Mouse (Mus musculus) CH12.LX (cell line): ENCODE measurements at regions not wholly inside any gene's neighbourhood (a gene's known extent, or its start where the extent isn't known, plus 50 kb on each side); places are given as distances from the start of the nearest gene placed in this dataset.

Experiments used
- DNase-seq: peaks from one replicate; pipeline ENCODE4 v3.0.0-alpha.2; 2013; ENCODE audit errors: extremely low read depth
- H3K27ac ChIP-seq: 2 replicates; pipeline ENCODE4 v1.5.1; 2012; ENCODE audit warnings: low read depth, mild to moderate bottlenecking, control low read depth, moderate library complexity; ENCODE audit not compliant: insufficient read depth
- H3K27me3 ChIP-seq: replicated peaks from 2 replicates; pipeline ENCODE3; 2012; ENCODE audit warnings: inconsistent platforms
- H3K36me3 ChIP-seq, 2 experiments: replicated peaks in 1 of 2; 2 replicates each; pipeline versions ENCODE3 to v1.6.1; 2012; ENCODE audit warnings: inconsistent platforms in 1 of 2, low read length in 1 of 2, mild to moderate bottlenecking in 1 of 2, mixed read lengths in 1 of 2, moderate library complexity in 1 of 2; ENCODE audit not compliant: control insufficient read depth in 1 of 2, insufficient read depth in 1 of 2
- H3K4me1 ChIP-seq, 2 experiments: 2 replicates each; pipeline ENCODE4 v1.6.1; 2012; ENCODE audit warnings: inconsistent platforms in 1 of 2, moderate library complexity in 1 of 2; ENCODE audit not compliant: insufficient read depth in 2 of 2, control insufficient read depth in 1 of 2
- H3K4me2 ChIP-seq: 2 replicates; pipeline ENCODE4 v1.6.1; 2012; ENCODE audit warnings: low read depth, mild to moderate bottlenecking, control low read depth; ENCODE audit not compliant: poor library complexity, insufficient read depth, severe bottlenecking
- H3K4me3 ChIP-seq, 3 experiments: fragments of 150-350 bp in 1 of 3; sonication (generic) in 1 of 3; replicated peaks in 1 of 3; 2 replicates each; pipeline versions ENCODE3 to v1.5.1; 2011 to 2012; ENCODE audit warnings: low read depth in 2 of 3, low read length in 2 of 3, mild to moderate bottlenecking in 2 of 3, moderate library complexity in 2 of 3, control low read depth in 1 of 3, improper control_type of control experiment in 1 of 3, inconsistent platforms in 1 of 3, mixed read lengths in 1 of 3; ENCODE audit not compliant: poor library complexity in 1 of 3
- H3K79me2 ChIP-seq: replicated peaks from 2 replicates; pipeline ENCODE4 v1.6.1; 2012; ENCODE audit warnings: mild to moderate bottlenecking, moderate library complexity; ENCODE audit not compliant: control insufficient read depth, poor library complexity, insufficient read depth, severe bottlenecking; ENCODE audit errors: extremely low read depth
- H3K9ac ChIP-seq: 2 replicates; pipeline ENCODE4 v1.6.1; 2012; ENCODE audit warnings: low read depth, mild to moderate bottlenecking, control low read depth, moderate library complexity; ENCODE audit not compliant: insufficient read depth
- H3K9me3 ChIP-seq: replicated peaks from 2 replicates; pipeline ENCODE3; 2012; ENCODE audit warnings: low read length, inconsistent platforms, mixed read lengths
- CHD1 ChIP-seq: IDR thresholded peaks from 2 replicates; pipeline ENCODE4 v1.6.1; 2012; ENCODE audit warnings: low read depth, low read length, improper control_type of control experiment, inconsistent platforms
- CTCF ChIP-seq, 2 experiments: IDR thresholded peaks in 1 of 2; conservative IDR thresholded peaks in 1 of 2; 2 replicates each; pipeline ENCODE4 v1.5.1; 2011 to 2012; ENCODE audit warnings: low read depth in 2 of 2, low read length in 2 of 2, improper control_type of control experiment in 1 of 2, inconsistent platforms in 1 of 2, mild to moderate bottlenecking in 1 of 2, moderate library complexity in 1 of 2
- EP300 ChIP-seq: IDR thresholded peaks from 2 replicates; pipeline ENCODE4 v1.6.1; 2011; ENCODE audit warnings: low read length, improper control_type of control experiment
- ETS1 ChIP-seq: conservative IDR thresholded peaks from 2 replicates; pipeline ENCODE4 v1.6.1; 2012; ENCODE audit warnings: low read depth, mild to moderate bottlenecking, inconsistent platforms, low read length, improper control_type of control experiment, moderate library complexity
- HCFC1 ChIP-seq: IDR thresholded peaks from 2 replicates; pipeline ENCODE4 v1.6.1; 2012; ENCODE audit warnings: low read depth, mild to moderate bottlenecking, inconsistent platforms, low read length, improper control_type of control experiment
- IRF4 ChIP-seq: IDR thresholded peaks from 2 replicates; pipeline ENCODE4 v1.6.1; 2014; ENCODE audit warnings: low read depth, mild to moderate bottlenecking, inconsistent platforms, low read length, improper control_type of control experiment
- JUN ChIP-seq: IDR thresholded peaks from 2 replicates; pipeline ENCODE4 v1.6.1; 2011; ENCODE audit warnings: low read depth, mild to moderate bottlenecking, low read length, improper control_type of control experiment, moderate library complexity; ENCODE audit not compliant: insufficient read depth
- KAT2A ChIP-seq: IDR thresholded peaks from 2 replicates; pipeline ENCODE4 v1.6.1; 2012; ENCODE audit warnings: low read length, improper control_type of control experiment, inconsistent platforms; ENCODE audit not compliant: insufficient replicate concordance
- MAFK ChIP-seq: IDR thresholded peaks from 2 replicates; pipeline ENCODE4 v1.6.1; 2011; ENCODE audit warnings: low read length, improper control_type of control experiment; ENCODE audit not compliant: insufficient replicate concordance
- MAX ChIP-seq: IDR thresholded peaks from 2 replicates; pipeline ENCODE4 v1.6.1; 2011; ENCODE audit warnings: low read length, improper control_type of control experiment
- MEF2A ChIP-seq: IDR thresholded peaks from 2 replicates; pipeline ENCODE4 v1.6.1; 2014; ENCODE audit warnings: low read depth, mild to moderate bottlenecking, inconsistent platforms, low read length, improper control_type of control experiment, borderline replicate concordance
- NELFE ChIP-seq: IDR thresholded peaks from 2 replicates; pipeline ENCODE4 v1.6.1; 2011; ENCODE audit warnings: low read depth, low read length, improper control_type of control experiment
- RAD21 ChIP-seq: IDR thresholded peaks from 2 replicates; pipeline ENCODE4 v1.6.1; 2011; ENCODE audit warnings: low read depth, mild to moderate bottlenecking, low read length, improper control_type of control experiment, moderate library complexity
- SIN3A ChIP-seq: IDR thresholded peaks from 2 replicates; pipeline ENCODE4 v1.6.1; 2012; ENCODE audit warnings: low read length, improper control_type of control experiment, inconsistent platforms
- TCF12 ChIP-seq: IDR thresholded peaks from 2 replicates; pipeline ENCODE4 v1.6.1; 2014; ENCODE audit warnings: low read depth, mild to moderate bottlenecking, inconsistent platforms, low read length, improper control_type of control experiment
- USF2 ChIP-seq: conservative IDR thresholded peaks from 2 replicates; pipeline ENCODE4 v1.6.1; 2011; ENCODE audit warnings: low read depth, low read length, improper control_type of control experiment
- ZKSCAN1 ChIP-seq: IDR thresholded peaks from 2 replicates; pipeline ENCODE4 v1.6.1; 2012; ENCODE audit warnings: low read depth, inconsistent platforms, low read length, improper control_type of control experiment, borderline replicate concordance
- ZMIZ1 ChIP-seq: IDR thresholded peaks from 2 replicates; pipeline ENCODE4 v1.6.1; 2012; ENCODE audit warnings: low read depth, mild to moderate bottlenecking, inconsistent platforms, low read length, improper control_type of control experiment
- dilution Hi-C: fragments of 300-500 bp; cut with MboI; formaldehyde crosslinking; loops from 2 replicates; pipeline ENCODE4 v1.14.3; 2020; ENCODE audit warnings: low sequenced_read_pairs; ENCODE audit not compliant: extremely low pct_unique_long_range_greater_than_20kb, extremely low pct_ligation_motif_present
- in situ Hi-C: fragments of 300-500 bp; cut with MboI; formaldehyde crosslinking; loops from 3 replicates; pipeline ENCODE4 v1.14.3; 2019; ENCODE audit warnings: low sequenced_read_pairs, low pct_ligation_motif_present, low pct_unique_long_range_greater_than_20kb, mixed read lengths

DNA sequence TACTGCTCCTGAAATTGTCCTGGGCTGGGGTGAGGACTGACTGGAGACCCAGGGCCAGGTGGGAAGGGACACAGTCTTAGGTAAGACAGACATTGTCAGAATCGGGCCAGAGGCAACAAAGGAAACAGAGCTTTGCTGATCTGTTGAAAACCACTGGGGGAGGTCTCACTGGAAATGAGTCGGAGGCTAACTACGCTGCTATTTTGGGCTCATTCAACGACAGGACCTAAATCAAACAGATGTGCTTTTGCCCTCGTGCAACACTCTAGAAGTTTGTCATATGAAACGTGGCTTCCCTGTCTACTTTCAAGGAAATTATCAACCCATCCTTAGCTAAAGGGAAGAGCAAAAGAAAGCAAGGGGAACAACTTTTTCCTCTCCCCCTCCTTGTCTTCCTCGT is 265.3 kb downstream of the Plpp3 start:
- H3K36me3 ChIP-seq = no peaks in the 10 kb centered on the region
- no peak overlapping the region for H3K27ac ChIP-seq
- peaks cover 5% of the 10 kb centered on the region for H3K27me3 ChIP-seq
- H3K4me2 ChIP-seq = no peak overlapping the region
- no peak for DNase-seq
- H3K4me3 ChIP-seq = no peak overlapping the region
- dilution Hi-C loops = no loop called here
- no peaks in the 10 kb centered on the region for H3K79me2 ChIP-seq
- TF ChIP-seq MEF2A (no peak), MAX (no peak), CTCF (conservative IDR thresholded peaks at IDR 0.05 in 1 of 2, IDR thresholded peaks at IDR 0.05 in 1 of 2; ENCODE audit: low read depth in 2 of 2, low read length in 2 of 2) (no peak), RAD21 (no peak)
- H3K4me1 ChIP-seq = peaks cover 0 to 16% of the 10 kb centered on the region in 2 experiments; a peak in 3 of 4 replicates
- in situ Hi-C loops = no loop called here
- no peaks in the 10 kb centered on the region for H3K9me3 ChIP-seq
- no peak overlapping the region for H3K9ac ChIP-seq

- no peaks in the 10 kb centered on the region for H3K79me2 ChIP-seq
- no peak for TF ChIP-seq HCFC1
- TF ChIP-seq ETS1 = no peak
- TF ChIP-seq IRF4 = no peak
- TF ChIP-seq RAD21 = no peak
- no peak for TF ChIP-seq EP300
- no peak for TF ChIP-seq KAT2A
- H3K36me3 ChIP-seq = no peaks in the 10 kb centered on the region
- no peaks in the 10 kb centered on the region for H3K9me3 ChIP-seq
- H3K4me2 ChIP-seq = no peak overlapping the region
- no peak overlapping the region for H3K9ac ChIP-seq
- dilution Hi-C loops = no loop called here
- H3K4me3 ChIP-seq = no peak overlapping the region
- in situ Hi-C loops = no loop called here
- peaks cover 3% of the 10 kb centered on the region for H3K27me3 ChIP-seq
- DNase-seq = no peak
- H3K27ac ChIP-seq = no peak overlapping the region
- peaks cover 0 to 16% of the 10 kb centered on the region in 2 experiments; a peak in 3 of 4 replicates for H3K4me1 ChIP-seq
Measured at GRCm38 (mm10) chr4:105423727-105424201, 266.6 kb downstream of the Plpp3 start.

DNA sequence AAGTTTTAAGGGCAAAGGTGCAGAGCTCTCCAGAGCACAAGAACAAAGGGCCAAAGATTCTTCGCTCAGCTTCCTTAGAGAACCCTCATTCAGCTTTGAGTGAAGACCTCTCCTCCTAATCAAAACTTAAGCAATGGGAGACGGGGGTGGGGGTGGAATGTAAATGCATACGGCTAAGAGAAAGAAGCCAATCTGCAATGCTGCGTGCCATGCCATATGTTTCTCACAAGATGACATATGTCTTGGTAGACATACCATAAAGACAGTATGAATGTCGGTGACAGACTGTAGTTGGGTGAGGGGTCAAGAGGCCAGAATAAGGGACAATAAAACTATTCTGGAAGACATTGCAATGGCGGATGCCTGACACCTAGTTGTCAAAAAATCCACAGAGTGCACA is 267.9 kb downstream of the Plpp3 start:
- Histone ChIP-seq H3K79me2 (no peaks in the 10 kb centered on the region), H3K27me3 (no peaks in the 10 kb centered on the region), H3K4me1 (peaks cover 0 to 16% of the 10 kb centered on the region in 2 experiments; a peak in 3 of 4 replicates), H3K9me3 (no peaks in the 10 kb centered on the region), H3K4me3 (no peak overlapping the region), H3K9ac (no peak overlapping the region), H3K27ac (no peak overlapping the region), H3K4me2 (no peak overlapping the region), H3K36me3 (no peaks in the 10 kb centered on the region)
- dilution Hi-C loops (no loop called here), in situ Hi-C loops (no loop called here)
- no peak for DNase-seq
- TF ChIP-seq TCF12 (no peak), HCFC1 (no peak), ZMIZ1 (no peak), RAD21 (no peak), USF2 (no peak), CHD1 (no peak), NELFE (no peak), MAFK (no peak), JUN (no peak), EP300 (no peak), SIN3A (no peak), ZKSCAN1 (no peak)
